Mouse (Mus musculus) adrenal gland, adult (tissue): ENCODE measurements around the gene Orm3.

ENCODE experiments used
- DNase-seq, 2 experiments: peaks; one replicate each; pipeline ENCODE4 v3.0.0; 2022 to 2023; ENCODE audit warnings: low spot score in 1 of 2; ENCODE audit not compliant: inconsistent age in 2 of 2

Gene Orm3

GRCm38 (mm10) chr4:63368577-63368976 lies 12.6 kb downstream of the Orm3 start:
- DNase-seq: peak; percentile 84 to 96

GRCm38 (mm10) chr4:63370897-63371296 lies 14.9 kb downstream of the Orm3 start:
- no peak for DNase-seq

- peak in 1 of 2 experiments; percentile 67 for DNase-seq
Observed at GRCm38 (mm10) chr4:63371890-63372289, 15.9 kb downstream of the Orm3 start.

- DNase-seq: no peak
Observed at GRCm38 (mm10) chr4:63373404-63373803, 17.4 kb downstream of the Orm3 start.

GRCm38 (mm10) chr4:63374331-63374730 lies 18.4 kb downstream of the Orm3 start:
- DNase-seq: no peak

- DNase-seq: no peak
Observed at GRCm38 (mm10) chr4:63375367-63375766, 19.4 kb downstream of the Orm3 start.

GRCm38 (mm10) chr4:63377483-63377882 lies 21.5 kb downstream of the Orm3 start:
- DNase-seq: no peak

- DNase-seq: no peak
Observed at GRCm38 (mm10) chr4:63382676-63383369, 26.9 kb downstream of the Orm3 start.

- no peak for DNase-seq
Observed at GRCm38 (mm10) chr4:63383474-63383873, 27.5 kb downstream of the Orm3 start.

GRCm38 (mm10) chr4:63384262-63384661 lies 28.3 kb downstream of the Orm3 start:
- DNase-seq: no peak

GRCm38 (mm10) chr4:63385253-63385652 lies 29.3 kb downstream of the Orm3 start:
- peak; percentile 70 to 72 for DNase-seq

- DNase-seq: no peak
Observed at GRCm38 (mm10) chr4:63385784-63386183, 29.8 kb downstream of the Orm3 start.

- DNase-seq: no peak
Observed at GRCm38 (mm10) chr4:63388029-63388428, 32.1 kb downstream of the Orm3 start.

- no peak for DNase-seq
Observed at GRCm38 (mm10) chr4:63389121-63389886, 33.3 kb downstream of the Orm3 start.

GRCm38 (mm10) chr4:63389887-63390528 lies 34.0 kb downstream of the Orm3 start:
- DNase-seq: no peak

- peak in 1 of 2 experiments; percentile 50 for DNase-seq
Observed at GRCm38 (mm10) chr4:63391322-63391721, 35.4 kb downstream of the Orm3 start.

GRCm38 (mm10) chr4:63397981-63398537 lies 42.1 kb downstream of the Orm3 start:
- DNase-seq: no peak

GRCm38 (mm10) chr4:63398854-63399609 lies 43.1 kb downstream of the Orm3 start:
- peak in 1 of 2 experiments; percentile 51 for DNase-seq

GRCm38 (mm10) chr4:63399691-63400270 lies 43.8 kb downstream of the Orm3 start:
- DNase-seq: no peak

- no peak for DNase-seq
Observed at GRCm38 (mm10) chr4:63400541-63401306, 44.8 kb downstream of the Orm3 start.
